Mouse (Mus musculus) forebrain, embryonic 14.5 days (tissue): ENCODE results near the gene Gp9. TPM values are rescaled to one million over a fixed set of nuclear protein-coding genes. Genes with fewer than 3 reads are reported as not detected.

Source experiments
- ATAC-seq: fragments of 200-750 bp; cut with Nextera tagmentation; 2 replicates; pipeline ENCODE4 v1.8.0; 2017; ENCODE audit warnings: mild to moderate bottlenecking, moderate library complexity
- DNase-seq: peaks from one replicate; pipeline ENCODE4 v3.0.0-alpha.2; 2015; ENCODE audit warnings: low spot score
- H3K27ac ChIP-seq: fragments of 300-500 bp; sonication (generic); 2 replicates; pipeline ENCODE4 v1.5.1; 2014; ENCODE audit warnings: low read depth, mild to moderate bottlenecking, control low read depth, low read length, moderate library complexity
- H3K27me3 ChIP-seq: fragments of 300-500 bp; sonication (generic); replicated peaks from 2 replicates; pipeline ENCODE4 v1.6.1; 2014; ENCODE audit warnings: low read length, control low read depth, mixed read lengths; ENCODE audit not compliant: control insufficient read depth, insufficient read depth
- H3K36me3 ChIP-seq: fragments of 300-500 bp; sonication (generic); 2 replicates; pipeline ENCODE4 v1.6.1; 2014; ENCODE audit warnings: low read length, control low read depth; ENCODE audit not compliant: control insufficient read depth, insufficient read depth
- H3K4me1 ChIP-seq: fragments of 300-500 bp; sonication (generic); 2 replicates; pipeline ENCODE4 v1.6.1; 2014; ENCODE audit warnings: antibody characterized with exemption, low read length, control low read depth; ENCODE audit not compliant: control insufficient read depth, insufficient read depth
- H3K4me2 ChIP-seq: fragments of 300-500 bp; sonication (generic); 2 replicates; pipeline ENCODE4 v1.6.1; 2014; ENCODE audit warnings: mild to moderate bottlenecking, control low read depth, low read length
- H3K4me3 ChIP-seq: fragments of 300-500 bp; sonication (generic); 2 replicates; pipeline ENCODE4 v1.5.1; 2014; ENCODE audit warnings: low read depth, low read length, control low read depth
- H3K9ac ChIP-seq: fragments of 300-500 bp; sonication (generic); 2 replicates; pipeline ENCODE4 v1.6.1; 2014; ENCODE audit warnings: mild to moderate bottlenecking, low read length, control low read depth, moderate library complexity
- H3K9me3 ChIP-seq: fragments of 300-500 bp; sonication (generic); replicated peaks from 2 replicates; pipeline ENCODE4 v1.6.1; 2016; ENCODE audit warnings: low read length, control low read depth, mixed read lengths; ENCODE audit not compliant: control insufficient read depth
- WGBS: fragments of 180-500 bp; shearing (Covaris S2); extraction: QIAGEN DNeasy Blood & Tissue Kit; methylation state at CpG from one replicate; pipeline ENCODE4 v1.1.7; 2014; 5-methylcytosine and 5-hydroxymethylcytosine counted together
- polyA plus RNA-seq: library from polyadenylated mRNA; unstranded; fragments of >200 nt; fragmentation: Nextera tagmentation; extraction: Ambion mirVana; gene quantifications from 2 replicates; pipeline ENCODE4 v1.2.1, GENCODE M21; 2014

The Gp9 gene
- polyA plus RNA-seq, 1 experiment from 2014 or later = 0.47 TPM

DNA sequence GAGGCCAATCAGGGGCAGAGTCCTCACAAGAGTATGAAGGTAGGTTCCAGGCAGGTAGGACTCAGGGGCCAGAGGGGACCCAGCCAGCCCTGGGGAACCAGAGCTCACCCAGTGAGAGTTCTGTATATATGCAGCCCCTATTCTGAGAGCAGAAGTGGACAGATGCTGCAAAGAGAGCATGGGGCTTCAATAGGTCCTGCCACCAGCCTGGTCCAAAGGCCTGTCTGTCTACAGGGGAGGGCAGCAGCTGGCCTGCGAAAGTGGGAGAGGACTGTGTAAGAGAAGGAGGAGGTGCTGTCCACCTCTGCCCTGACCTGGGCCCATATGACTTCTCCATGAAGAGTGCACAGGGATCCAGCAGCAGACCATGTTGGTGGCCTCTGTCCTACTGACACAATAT is 1.2 kb upstream of the Gp9 start:
- Histone ChIP-seq H3K27me3 (no peaks in the 10 kb centered on the region), H3K4me1 (no peaks in the 10 kb centered on the region), H3K4me2 (no peak overlapping the region), H3K27ac (no peak overlapping the region), H3K9ac (no peak overlapping the region), H3K36me3 (no peaks in the 10 kb centered on the region), H3K9me3 (no peaks in the 10 kb centered on the region), H3K4me3 (no peak overlapping the region)
- WGBS = 91% methylated on average over 1 of the region's 1 CpGs
- DNase-seq = no peak
- ATAC-seq = no peak

DNA sequence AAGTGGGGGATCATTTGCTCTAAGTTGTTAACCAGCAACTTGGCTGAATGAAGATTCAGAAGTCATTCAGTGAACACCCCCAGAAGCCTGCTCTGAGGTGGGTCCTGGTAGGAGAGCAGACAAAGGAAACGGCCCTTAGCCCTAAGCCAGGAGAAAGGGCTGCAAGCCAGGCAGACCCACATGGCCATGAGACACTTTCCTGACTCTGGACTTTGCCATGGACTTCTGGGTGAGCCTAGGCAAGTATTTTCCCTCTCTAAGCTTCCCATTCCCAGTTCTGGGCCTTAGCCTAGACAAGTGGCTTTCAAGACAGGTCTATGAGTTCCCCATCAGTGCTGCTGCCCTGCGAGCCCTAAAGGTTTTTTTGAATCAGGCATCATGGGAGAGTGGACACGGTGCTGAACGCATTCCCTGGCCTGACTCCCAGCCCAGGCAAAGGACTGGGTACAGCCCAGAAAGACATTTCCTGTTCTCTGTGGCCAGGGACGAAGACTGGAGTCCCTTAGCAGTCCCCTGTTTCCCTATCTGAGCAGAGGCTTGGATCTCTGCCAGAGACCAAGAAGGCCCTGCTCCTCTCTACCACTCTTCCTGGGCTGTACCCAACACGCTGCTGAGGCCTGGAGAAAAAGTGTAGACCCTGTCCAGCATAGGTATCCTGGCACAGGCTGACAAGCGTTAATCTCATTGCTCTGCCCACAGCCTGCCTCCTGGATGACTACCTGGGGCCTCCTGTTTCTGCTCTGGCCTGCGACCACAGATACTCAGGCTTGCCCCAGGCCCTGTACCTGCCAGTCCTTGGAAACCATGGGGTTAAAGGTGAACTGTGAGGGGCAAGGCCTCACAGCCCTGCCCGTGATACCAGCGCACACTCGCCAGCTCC is 662 bp downstream of the Gp9 start:
- H3K4me2 ChIP-seq = no peak overlapping the region
- 79% methylated on average over 11 of the region's 11 CpGs for WGBS
- ATAC-seq = no peak

GRCm38 (mm10) chr6:87779174-87780165 is 1.6 kb downstream of the Gp9 start:
- ATAC-seq (no peak), DNase-seq (no peak)
- WGBS = 82% methylated on average over 11 of the region's 11 CpGs
- H3K4me1 ChIP-seq = no peaks in the 10 kb centered on the region
- H3K9me3 ChIP-seq = no peaks in the 10 kb centered on the region
- no peaks in the 10 kb centered on the region for H3K27me3 ChIP-seq
- no peak overlapping the region for H3K4me3 ChIP-seq
- H3K9ac ChIP-seq = no peak overlapping the region
- H3K27ac ChIP-seq = no peak overlapping the region
- no peak overlapping the region for H3K4me2 ChIP-seq
- H3K36me3 ChIP-seq = no peaks in the 10 kb centered on the region

More for the DNA sequence above, 662 bp downstream of the Gp9 start:
- Histone ChIP-seq H3K4me1 (no peaks in the 10 kb centered on the region), H3K9ac (no peak overlapping the region), H3K27me3 (no peaks in the 10 kb centered on the region), H3K9me3 (no peaks in the 10 kb centered on the region), H3K4me3 (no peak overlapping the region), H3K36me3 (no peaks in the 10 kb centered on the region), H3K27ac (no peak overlapping the region)
- DNase-seq = no peak

- 86% methylated on average over 10 of the region's 10 CpGs for WGBS
- H3K4me3 ChIP-seq = no peak overlapping the region
- H3K9me3 ChIP-seq = no peaks in the 10 kb centered on the region
- DNase-seq = no peak
- H3K36me3 ChIP-seq = no peaks in the 10 kb centered on the region
- ATAC-seq = no peak
- H3K27ac ChIP-seq = no peak overlapping the region
- H3K4me1 ChIP-seq = no peaks in the 10 kb centered on the region
- H3K27me3 ChIP-seq = no peaks in the 10 kb centered on the region
- no peak overlapping the region for H3K4me2 ChIP-seq
- H3K9ac ChIP-seq = no peak overlapping the region
Observed at GRCm38 (mm10) chr6:87780546-87781301, 2.9 kb downstream of the Gp9 start.

DNA sequence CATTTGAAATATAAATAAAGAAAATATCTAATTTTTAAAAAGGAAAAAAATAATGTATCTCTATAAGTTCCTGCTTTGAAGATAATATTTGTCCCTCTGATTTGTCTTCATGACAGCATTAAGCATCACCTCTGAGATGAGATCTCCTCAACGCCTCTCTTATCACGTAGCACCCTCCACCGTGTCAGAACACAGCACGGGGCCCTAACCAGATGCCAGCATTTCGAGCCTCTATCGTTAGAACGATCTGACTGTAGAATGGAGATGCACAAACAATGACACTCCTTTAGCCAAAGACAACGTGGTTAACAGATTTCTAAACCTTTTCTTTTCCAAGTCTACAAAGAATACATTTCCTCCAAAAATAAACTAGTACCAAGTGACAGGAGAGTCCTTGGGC is 6.2 kb downstream of the Gp9 start:
- no peak overlapping the region for H3K9ac ChIP-seq
- no peak overlapping the region for H3K4me3 ChIP-seq
- no peaks in the 10 kb centered on the region for H3K9me3 ChIP-seq
- H3K27ac ChIP-seq = no peak overlapping the region
- H3K27me3 ChIP-seq = no peaks in the 10 kb centered on the region
- peaks cover 1% of the 10 kb centered on the region; the same call in 1 of the 2 replicates for H3K4me1 ChIP-seq
- 83% methylated on average over 8 of the region's 8 CpGs for WGBS
- ATAC-seq (no peak), DNase-seq (no peak)
- H3K4me2 ChIP-seq = no peak overlapping the region
- H3K36me3 ChIP-seq = no peaks in the 10 kb centered on the region

- H3K9ac ChIP-seq = no peak overlapping the region
- no peaks in the 10 kb centered on the region for H3K27me3 ChIP-seq
- H3K9me3 ChIP-seq = no peaks in the 10 kb centered on the region
- 88% methylated on average over 5 of the region's 5 CpGs for WGBS
- H3K4me3 ChIP-seq = no peak overlapping the region
- DNase-seq (no peak), ATAC-seq (no peak)
- H3K4me1 ChIP-seq = peaks cover 8% of the 10 kb centered on the region
- no peak overlapping the region for H3K27ac ChIP-seq
- H3K36me3 ChIP-seq = peaks cover 8% of the 10 kb centered on the region; the same call in 1 of the 2 replicates
- no peak overlapping the region for H3K4me2 ChIP-seq
Observed at GRCm38 (mm10) chr6:87786621-87787020, 8.7 kb downstream of the Gp9 start.

DNA sequence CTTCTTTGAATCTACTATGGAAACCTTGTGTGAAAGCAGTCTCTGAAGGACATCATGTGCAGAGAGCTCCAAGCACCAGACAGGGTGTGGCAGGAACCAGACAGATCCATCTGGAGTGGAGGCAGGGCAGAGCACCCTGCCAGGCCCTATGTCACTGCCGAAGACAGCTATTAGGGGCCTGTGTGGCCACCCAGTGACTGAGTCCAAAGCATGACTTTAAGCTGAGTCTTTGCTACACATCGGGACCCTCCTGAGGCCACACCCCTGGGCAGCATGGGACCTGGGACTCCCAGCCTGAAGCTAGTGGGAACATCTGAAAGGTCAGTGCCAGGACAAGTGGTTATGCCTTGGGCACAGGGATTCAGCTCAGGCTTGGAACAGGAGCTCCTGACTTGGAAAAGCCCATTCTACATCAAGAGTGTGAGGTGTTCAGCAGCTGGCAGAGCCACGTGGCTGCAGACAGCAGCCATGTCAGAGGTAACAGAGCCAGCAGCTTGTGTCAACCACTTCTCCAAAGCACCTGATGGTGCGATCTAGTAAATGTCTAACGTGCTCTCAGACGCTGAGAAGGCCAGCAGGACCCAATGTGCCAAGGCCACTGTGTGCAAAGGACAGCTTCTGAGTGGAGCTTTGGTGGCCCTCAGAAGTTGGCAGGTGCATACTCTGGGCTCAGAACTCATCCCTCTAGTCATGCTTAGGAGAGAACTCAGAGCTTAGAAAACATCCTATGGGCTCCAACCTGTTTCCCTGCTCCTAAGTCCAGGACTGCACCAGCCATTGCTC is 9.4 kb downstream of the Gp9 start:
- DNase-seq (no peak), ATAC-seq (no peak)
- no peak overlapping the region for H3K4me3 ChIP-seq
- no peaks in the 10 kb centered on the region for H3K9me3 ChIP-seq
- peaks cover 11% of the 10 kb centered on the region for H3K36me3 ChIP-seq
- no peak overlapping the region for H3K27ac ChIP-seq
- no peak overlapping the region for H3K9ac ChIP-seq
- H3K4me2 ChIP-seq = no peak overlapping the region
- 83% methylated on average over 6 of the region's 6 CpGs for WGBS
- peaks cover 8% of the 10 kb centered on the region for H3K4me1 ChIP-seq
- no peaks in the 10 kb centered on the region for H3K27me3 ChIP-seq
